In the genomic region with DNA sequence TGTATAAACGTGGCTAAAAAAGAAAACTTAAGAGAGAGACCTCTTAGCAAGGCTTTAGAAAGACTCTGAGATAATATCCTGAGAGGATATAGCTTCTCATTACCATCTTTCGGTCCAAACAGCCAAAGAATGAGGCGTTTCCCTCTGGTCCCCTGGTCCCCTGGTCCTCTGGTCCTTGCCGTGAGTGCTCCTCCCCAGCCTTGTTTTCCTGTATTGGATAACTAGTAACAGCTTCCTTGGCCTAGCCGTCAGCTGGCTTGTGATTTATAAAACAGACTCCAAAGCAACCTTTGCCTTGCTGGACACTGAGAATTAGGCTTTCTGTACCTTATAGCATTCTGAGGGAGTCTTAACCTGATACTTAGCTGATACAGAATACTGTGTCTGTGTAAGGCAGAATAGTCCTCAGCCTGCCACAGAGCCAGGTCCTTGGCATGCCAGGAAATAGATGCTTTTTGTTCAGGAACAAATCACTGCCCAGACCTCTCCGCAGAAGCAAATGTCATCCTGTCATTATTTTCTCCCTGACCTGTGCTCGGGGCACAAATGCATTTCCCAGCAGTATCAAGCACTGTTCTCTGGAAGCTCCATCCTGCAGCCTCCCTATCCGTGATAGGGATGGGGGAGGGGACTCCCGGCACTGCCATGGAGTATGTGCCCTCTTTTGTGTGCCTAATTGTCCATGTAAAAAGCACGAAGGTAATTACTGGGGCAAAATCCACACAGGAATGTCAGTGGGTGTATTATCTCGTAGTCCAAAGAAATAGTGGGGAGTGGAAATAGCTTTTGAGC, we compare ENCODE assay signal across 8 mouse cellular contexts.
DNase-seq lines count a peak whose midpoint lies in the region; ATAC-seq lines count a peak whose summit lies in the region.

No protein-coding gene starts in this region.

- no peak overlapping the region for H3K9ac ChIP-seq in heart, embryonic 16.5 days (ENCODE audit: low read length)

- no peak overlapping the region for H3K4me3 ChIP-seq in heart, embryonic 10.5 days
- no peak overlapping the region for H3K4me3 ChIP-seq in heart, embryonic 16.5 days (ENCODE audit: low read length)

- peak; percentile 44 for DNase-seq in heart, adult 8-10 months (ENCODE audit: low spot score)
- no peak for DNase-seq in heart, embryonic 10.5 days (ENCODE audit: low spot score)
- DNase-seq in kidney, postnatal 25 days: peak; percentile 3 to 33
- peak; percentile 2 for DNase-seq in skeletal muscle tissue, adult 2 months (ENCODE audit: low read depth, low spot score)
- DNase-seq in layer of hippocampus, postnatal 14 days (ENCODE audit: low spot score in 2 of 2): no peak
- no peak for DNase-seq in MN1 (ENCODE audit: low spot score)

- no peaks in the 10 kb centered on the region for H3K9me3 ChIP-seq in heart, embryonic 10.5 days
- H3K9me3 ChIP-seq in heart, embryonic 16.5 days (replicated peaks; ENCODE audit: control insufficient read depth, low read length): no peaks in the 10 kb centered on the region

- no peak overlapping the region for H3K27ac ChIP-seq in heart, embryonic 10.5 days
- H3K27ac ChIP-seq in heart, embryonic 16.5 days (ENCODE audit: low read length): peak overlapping the region; percentile 11; the same call in 1 of the 2 replicates

- no peak overlapping the region for H3K4me2 ChIP-seq in heart, embryonic 16.5 days (ENCODE audit: low read depth, low read length)

- no peaks in the 10 kb centered on the region for H3K36me3 ChIP-seq in heart, embryonic 10.5 days
- H3K36me3 ChIP-seq in heart, embryonic 16.5 days (ENCODE audit: control insufficient read depth, insufficient read depth): no peaks in the 10 kb centered on the region

- no peaks in the 10 kb centered on the region for H3K27me3 ChIP-seq in heart, embryonic 10.5 days (ENCODE audit: insufficient read depth, poor library complexity, severe bottlenecking)
- H3K27me3 ChIP-seq in heart, embryonic 16.5 days (ENCODE audit: control insufficient read depth, insufficient read depth, low read length): no peaks in the 10 kb centered on the region

- 43% methylated on average over 11 of the region's 11 CpGs for WGBS in heart, embryonic 10.5 days
- WGBS in heart, embryonic 16.5 days: 39% methylated on average over 11 of the region's 11 CpGs

- peaks cover 13% of the 10 kb centered on the region for H3K4me1 ChIP-seq in heart, embryonic 10.5 days
- no peaks in the 10 kb centered on the region for H3K4me1 ChIP-seq in heart, embryonic 16.5 days (ENCODE audit: control insufficient read depth, insufficient read depth, low read length)

- no peak for ATAC-seq in heart, embryonic 16.5 days (replicated peaks; ENCODE audit: extremely low read depth, insufficient read depth, low FRiP score)
- ATAC-seq in activated CD4-positive, CD25-positive, alpha-beta regulatory T cell, adult 4 months: no peak

Comparison
In these comparisons a context has a peak if more than half of its experiments do, and no peak if none do; other contexts are left out.
1. DNase-seq: peak in heart, adult 8-10 months (single experiment), kidney, postnatal 25 days (2 of 2) and skeletal muscle tissue, adult 2 months (single experiment); none in heart, embryonic 10.5 days (single experiment), layer of hippocampus, postnatal 14 days (0 of 2) and MN1 (single experiment).